Mouse (Mus musculus) right cerebral cortex, postnatal 4 days (tissue): Measurements from ENCODE around the gene Lpin1.
A peak's percentile ranks its signal among the peaks of the same experiment; 100 is the strongest.

Source experiments
- DNase-seq: peaks from one replicate; pipeline ENCODE4 v3.0.0-alpha.2; 2022

Gene Lpin1

DNA sequence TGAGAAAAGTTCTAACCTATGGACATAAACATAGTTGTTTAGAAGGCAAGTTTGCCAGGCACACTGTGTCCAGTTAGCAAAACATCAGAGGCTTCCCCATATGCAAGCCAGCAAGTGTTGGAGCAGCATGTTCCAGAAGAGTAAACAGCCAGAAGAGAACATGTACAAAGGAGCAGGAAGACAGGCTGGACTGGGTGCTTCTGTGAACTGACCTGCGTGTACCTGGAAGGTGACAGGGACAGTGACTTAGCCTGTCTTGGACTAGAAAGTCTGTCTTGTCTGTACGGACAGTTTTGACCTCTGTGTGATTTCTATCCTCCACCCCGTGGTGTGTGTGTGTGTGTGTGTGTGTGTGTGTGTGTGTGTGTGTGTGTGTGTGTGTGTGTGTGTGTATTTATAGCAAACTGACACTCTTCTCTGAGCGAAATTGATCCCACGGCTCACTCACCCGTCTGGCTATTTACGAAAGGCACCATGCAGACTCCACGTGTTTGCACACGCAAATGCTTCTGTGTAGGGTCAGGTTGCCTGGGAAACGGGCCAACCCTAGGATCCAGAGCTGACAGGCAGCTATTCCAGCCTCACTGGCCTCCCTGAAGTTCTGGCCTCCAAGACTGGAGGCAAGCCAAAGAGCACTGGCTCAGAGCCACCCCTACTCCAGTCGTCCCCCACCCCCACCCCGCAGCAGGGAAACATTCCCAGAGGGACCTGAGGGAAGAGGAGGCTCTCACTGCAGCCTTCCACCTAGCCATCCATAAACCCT lies 7.9 kb upstream of the Lpin1 start:
- DNase-seq = peak; percentile 76

DNA sequence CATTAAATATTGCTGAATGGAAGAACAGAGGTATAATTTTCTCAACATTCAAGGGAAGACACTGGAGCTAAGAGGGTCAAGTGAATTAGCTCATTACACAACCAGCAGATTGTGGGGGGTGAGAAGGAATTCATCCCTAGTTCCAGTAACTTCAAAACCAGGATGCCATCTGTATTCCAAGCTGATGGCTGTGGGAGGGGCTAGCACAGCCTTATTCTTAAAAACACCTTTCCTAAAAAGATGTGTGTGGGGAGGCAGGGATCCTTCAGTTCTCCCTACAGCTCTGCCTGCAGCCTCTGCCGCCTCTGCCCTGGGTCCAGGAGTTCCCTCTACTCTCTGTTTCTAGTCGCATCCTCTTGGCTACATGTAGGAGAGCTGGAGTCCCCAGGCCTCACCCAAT lies 5.0 kb upstream of the Lpin1 start:
- no peak for DNase-seq

DNA sequence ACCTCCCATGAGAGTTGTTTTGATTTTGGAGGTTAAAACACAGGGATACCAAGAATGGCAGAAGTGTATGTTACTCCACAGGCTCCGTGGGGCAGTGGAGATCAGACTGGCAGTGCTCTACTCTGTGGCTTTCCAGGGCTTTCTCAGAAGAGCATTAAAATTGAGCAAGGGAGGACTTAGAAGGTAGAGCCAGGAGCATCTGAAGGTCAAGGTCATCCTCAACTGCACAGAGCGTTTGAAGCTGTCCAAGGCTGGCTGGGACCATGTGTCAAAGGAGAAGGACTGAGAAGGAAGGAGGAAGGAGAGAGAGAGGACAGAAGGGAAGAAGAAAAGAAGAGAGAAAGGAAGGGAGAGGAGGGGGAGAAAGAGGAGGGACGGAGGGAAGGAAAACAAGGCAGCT lies 3.8 kb upstream of the Lpin1 start:
- no peak for DNase-seq

GRCm38 (mm10) chr12:16605624-16606023 lies 5.1 kb downstream of the Lpin1 start:
- no peak for DNase-seq

GRCm38 (mm10) chr12:16602271-16602670 lies 8.5 kb downstream of the Lpin1 start:
- no peak for DNase-seq

DNA sequence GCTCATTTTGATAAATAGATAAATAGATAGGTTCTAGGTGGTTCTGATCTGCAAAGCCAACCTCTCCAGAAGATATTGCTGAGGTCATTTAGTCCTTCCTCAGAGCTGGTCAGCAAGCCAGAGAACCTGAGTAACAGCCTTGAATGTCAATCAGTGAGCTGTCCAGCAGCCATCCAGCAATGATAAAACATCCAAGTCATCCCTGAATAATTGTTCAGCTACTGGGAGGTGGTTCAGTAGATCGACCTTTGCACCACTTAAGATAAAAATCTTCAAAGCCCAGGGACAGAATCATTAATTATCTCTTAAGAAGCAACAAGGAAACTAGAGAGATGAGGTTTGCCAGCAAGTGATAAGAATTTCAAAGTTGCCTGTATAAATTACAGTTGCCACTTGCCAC lies 10.4 kb downstream of the Lpin1 start:
- DNase-seq = no peak

DNA sequence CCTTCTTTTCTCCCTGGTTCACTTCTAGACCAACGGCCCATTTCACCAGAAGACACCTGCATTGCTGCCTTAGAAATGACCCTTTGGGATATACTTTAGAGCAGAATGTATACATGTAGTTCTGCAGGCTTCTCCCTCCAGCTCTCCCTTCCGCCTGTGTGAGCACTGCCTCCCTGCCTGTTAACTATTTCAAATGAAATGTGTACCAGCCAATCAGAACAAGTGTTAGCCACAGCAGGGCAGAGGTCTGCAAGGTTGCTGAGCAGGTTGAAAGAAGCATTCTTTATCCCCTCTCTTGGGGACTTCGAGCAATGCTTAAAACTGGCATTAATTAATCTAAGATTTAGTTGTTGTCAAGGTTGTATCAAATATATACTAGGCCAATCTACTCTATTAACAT lies 11.4 kb downstream of the Lpin1 start:
- DNase-seq = no peak

GRCm38 (mm10) chr12:16593761-16594160 lies 17.0 kb downstream of the Lpin1 start:
- DNase-seq = no peak

DNA sequence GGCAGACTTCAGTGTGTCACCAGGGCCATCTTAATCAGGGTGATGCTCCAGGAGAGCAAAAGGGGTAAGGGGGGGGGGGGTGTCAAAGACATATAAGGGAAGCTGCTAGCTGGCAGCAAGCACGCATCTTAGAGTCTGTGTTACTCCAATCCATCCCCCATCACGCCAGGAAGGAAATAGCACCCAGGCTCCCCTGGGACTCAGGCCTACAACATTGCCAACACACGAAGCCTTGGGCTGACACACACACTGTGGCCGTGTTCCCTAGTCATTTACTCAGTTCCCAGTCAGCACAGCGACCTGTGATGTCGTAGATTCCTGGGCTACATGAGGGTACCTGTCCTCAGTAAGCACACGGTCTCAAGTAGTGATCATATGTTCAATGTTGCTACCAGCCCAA lies 17.8 kb downstream of the Lpin1 start:
- DNase-seq = no peak

- DNase-seq = no peak
Observed at GRCm38 (mm10) chr12:16592451-16592850, 18.3 kb downstream of the Lpin1 start.

DNA sequence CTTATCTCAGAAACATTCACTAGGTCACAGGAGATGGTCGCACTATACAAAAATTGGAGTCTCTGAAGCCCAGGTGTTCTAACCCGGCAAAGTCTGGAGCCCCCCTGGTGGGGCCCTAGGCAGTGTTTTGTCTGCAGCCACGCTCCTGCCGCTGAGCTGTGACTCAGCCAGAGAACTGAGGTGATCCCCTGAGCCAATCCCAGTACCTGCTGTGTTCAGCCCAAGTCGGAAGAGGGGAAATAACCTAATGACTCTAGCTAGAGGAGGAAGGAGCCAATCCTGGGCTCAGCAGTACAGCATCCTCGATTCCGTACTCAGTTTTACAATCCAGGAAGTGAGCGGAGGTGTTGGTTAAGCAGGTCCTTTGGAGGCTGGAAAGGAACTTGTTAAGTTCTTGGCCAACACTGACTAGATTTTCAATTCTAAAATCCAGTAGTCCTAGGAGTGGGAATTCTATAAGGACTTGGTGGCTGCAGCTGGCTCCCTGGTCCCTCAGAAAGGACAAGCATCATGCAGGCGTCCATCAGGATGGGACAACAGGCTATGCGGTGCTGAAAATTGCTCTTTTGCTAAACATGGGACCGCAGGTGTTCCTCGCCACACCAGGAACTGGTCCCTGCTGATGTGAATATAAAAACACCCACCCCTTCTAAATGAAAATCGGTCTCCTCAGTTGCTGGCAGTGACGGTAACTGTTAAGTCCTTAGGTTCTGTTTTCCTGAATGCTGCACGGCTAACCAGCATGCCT lies 19.1 kb downstream of the Lpin1 start:
- DNase-seq = peak; percentile 70

- DNase-seq = no peak
Observed at GRCm38 (mm10) chr12:16589966-16590365, 20.8 kb downstream of the Lpin1 start.

DNA sequence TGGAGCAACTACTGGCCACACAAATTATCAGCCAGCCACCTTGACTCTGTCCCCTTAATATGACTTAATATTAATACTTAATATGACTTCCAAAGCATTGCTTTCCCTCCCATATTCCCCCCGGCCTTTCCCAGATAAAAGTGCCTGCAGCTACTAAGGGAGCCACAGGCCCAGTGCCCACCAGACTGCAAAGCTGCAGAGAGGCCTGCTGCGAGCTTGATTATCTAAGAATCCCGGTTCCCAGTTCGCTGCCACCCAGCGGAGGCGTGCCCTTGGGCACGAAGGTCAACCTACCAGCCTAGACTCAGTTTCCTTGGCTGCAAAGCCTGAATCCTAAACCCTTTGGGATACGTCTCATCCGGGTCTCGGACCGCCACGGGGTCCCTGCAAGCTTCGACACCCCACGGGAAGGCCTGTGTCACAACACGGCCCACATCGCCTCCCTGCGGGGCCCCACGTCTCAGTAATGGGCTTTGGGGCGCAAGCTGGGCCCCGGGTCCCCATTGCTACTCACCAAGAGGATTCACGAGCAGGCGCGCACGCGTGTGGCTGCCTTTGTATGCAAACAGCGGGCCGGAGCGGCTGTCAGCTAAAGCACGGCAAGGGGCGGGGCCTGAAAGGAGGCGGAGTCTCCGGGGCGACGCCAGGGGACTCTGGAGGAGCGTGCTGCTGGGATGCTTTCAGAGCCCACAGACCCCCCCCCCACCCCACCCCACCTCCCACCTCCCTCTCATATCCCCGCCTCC lies 21.4 kb downstream of the Lpin1 start:
- DNase-seq = peak; percentile 94

DNA sequence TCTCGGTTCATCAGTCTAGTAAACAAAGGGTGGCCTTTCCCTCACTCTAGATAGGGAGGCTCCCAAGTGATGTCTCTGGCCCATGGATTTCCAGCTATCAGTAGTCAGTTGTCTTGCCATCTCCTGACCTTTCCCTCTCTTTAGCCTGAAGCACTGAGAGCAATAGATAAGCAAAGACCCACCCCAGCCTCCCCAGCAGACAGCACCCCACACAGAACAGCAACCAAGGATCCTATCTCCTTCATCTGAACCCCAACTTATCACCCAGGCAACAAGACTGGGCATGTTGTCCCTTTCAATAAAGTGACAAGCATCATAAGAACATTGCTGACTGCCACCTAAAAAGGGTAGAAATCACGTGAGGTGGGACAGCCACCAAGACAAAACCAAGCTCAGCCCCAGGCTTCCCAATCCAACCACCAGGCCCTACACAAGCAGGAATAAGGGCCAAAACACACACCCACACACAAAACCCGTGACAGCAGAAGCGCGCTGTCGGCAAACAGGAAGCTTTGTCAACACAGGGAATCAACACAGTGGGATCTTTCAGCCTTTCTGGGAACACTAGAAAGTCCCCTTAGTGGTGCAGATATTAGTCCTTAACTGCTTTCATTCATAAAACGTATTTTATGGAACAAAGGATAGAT lies 22.2 kb downstream of the Lpin1 start:
- peak; percentile 23 for DNase-seq

DNA sequence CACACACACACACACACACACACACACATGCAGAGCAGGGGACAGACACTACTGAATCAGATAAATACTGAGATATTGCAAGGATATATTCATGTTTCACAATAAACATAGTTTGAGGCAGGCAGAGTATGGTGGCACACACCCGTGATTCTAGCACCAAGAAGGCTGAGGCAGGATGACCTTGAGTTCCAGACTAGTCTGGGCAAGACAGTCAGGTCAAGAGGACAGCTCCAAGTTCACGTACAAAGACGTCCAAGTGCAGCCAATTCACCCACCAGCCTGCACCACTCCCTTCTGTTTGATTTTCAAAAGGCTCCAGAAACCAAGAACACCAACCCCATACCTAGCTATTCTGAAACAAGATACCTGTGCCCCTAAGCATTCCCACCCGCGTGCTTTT lies 23.0 kb downstream of the Lpin1 start:
- DNase-seq = no peak

DNA sequence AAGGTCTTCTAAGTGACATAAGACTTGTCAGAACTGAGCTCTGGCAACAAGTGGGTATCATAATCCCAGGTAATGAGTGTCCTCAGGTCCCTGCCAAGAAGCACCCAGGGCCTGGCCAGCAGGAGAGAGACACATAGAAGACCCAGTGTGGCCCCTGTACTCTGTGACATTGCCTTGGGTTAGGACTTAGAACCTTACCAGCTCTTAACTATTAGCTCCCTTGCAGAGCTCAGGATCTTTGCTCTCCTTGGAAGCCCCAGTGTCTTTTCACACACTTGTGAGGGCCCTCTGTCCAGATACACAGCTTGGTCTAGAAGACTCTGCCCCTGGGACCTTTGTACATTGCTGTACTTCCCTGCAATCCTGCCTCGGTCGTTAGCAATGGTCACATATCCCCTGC lies 23.7 kb downstream of the Lpin1 start:
- no peak for DNase-seq

GRCm38 (mm10) chr12:16584964-16585363 lies 25.8 kb downstream of the Lpin1 start:
- DNase-seq = no peak

- no peak for DNase-seq
Observed at GRCm38 (mm10) chr12:16584035-16584682, 26.6 kb downstream of the Lpin1 start.

DNA sequence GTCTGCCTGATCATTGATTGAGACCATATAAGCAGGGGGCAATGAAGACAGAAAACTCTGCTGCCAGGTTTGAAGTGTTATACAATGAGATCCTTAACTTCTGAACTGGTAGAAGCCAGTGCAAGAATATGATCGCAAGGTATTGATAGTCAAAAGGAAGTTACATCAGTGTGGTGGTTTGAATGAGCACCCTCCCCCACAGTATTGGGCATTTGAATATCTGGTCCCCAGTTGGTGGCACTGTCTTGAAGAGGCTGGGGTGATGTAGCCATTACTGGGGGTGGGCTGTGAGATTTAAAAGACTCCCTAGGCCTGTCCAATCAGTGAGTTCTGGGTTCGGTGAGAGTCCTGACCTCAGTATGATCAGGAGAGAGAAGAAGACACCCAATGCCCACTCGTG lies 27.5 kb downstream of the Lpin1 start:
- DNase-seq = no peak

- no peak for DNase-seq
Observed at GRCm38 (mm10) chr12:16580306-16580705, 30.5 kb downstream of the Lpin1 start.

DNA sequence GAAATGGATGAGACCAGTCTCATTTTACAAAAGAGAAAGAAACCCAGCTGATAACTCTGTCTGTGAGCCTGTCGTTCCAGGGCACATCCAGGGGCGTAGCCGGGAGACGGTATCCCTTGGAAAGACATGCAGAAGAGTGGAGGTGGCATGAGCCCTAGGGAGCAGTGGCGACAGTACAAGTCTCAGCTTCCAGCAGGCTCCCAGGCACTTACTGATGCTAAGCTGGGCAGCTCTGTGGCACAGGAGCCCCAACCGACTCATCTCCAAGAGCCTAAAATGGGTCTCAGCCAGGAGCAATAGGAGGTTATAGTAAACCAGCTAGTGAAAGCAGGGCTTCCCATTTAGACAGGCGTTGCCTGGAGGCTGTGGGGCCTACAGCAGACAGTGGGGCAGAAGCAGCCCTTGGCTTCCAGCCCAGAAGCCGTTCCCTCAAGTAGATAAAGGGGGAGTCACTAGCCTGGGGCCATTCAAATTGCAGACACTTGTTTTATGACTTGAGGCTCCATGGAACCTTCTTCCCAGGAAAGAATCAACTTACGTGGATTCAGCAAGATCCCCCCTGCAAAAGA lies 33.0 kb downstream of the Lpin1 start:
- DNase-seq = no peak

DNA sequence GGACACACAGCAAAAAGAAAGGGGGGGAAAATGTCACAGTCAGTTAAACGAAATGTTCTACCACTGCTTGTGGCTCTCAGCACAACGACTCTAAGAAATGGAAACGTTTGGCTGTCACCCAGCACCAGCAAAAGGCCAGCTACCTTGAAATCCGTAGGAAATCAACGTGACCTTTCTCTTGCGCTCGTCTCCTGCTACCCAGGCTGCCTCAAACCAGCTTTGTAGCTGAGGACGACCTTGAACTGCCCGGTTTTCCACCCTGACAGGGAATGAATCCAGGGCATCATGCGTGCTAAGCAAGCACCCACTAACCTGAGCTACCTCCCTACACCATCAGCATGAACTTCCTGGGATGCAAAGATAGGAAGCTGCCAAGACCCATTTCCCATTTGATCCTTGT lies 39.5 kb downstream of the Lpin1 start:
- DNase-seq = no peak
